Mouse (Mus musculus): ENCODE measurements at regions not wholly inside any gene's neighbourhood (a gene's known extent, or its start where the extent isn't known, plus 50 kb on each side); places are given as distances from the start of the nearest gene placed in this dataset.

DNA sequence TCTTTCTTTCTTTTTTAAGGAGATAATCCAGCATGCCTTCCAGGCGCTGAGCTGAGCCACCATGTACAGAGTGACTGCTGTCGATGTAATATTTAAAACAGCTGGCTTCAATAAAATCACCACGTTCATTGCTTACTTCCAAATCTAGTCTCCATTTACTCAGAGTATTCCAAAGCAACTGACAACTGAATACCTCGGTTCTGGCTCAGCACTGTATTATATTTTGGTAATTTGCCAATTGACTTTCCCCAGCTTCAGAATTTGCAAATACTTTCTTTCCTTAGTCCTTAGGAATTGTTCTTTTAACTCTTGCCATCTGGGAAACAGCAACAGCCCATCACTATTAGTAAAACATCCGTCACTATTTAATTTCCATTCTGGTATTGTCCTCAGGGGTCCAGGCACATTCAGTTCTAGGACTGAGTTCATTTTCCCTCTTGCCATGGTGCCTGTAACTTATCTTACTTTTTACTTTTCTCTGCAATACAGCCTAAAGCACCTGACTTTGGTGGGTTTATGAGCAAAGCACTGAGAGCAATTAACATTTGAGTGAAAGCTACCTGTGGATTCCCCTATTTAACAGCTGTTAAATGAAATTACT lies 871.8 kb downstream of the Tbl1xr1 start:
- Histone ChIP-seq H3K9me3 (replicated peaks; ENCODE audit: low read length) (no peaks in the 10 kb centered on the region), H3K27me3 (ENCODE audit: insufficient read depth, low read length) (no peaks in the 10 kb centered on the region), H3K4me2 (ENCODE audit: low read length) (no peak overlapping the region), H3K36me3 (ENCODE audit: insufficient read depth, low read length) (no peaks in the 10 kb centered on the region), H3K4me1 (replicated peaks; ENCODE audit: insufficient read depth, low read length) (no peaks in the 10 kb centered on the region), H3K4me3 (replicated peaks; ENCODE audit: low read depth, low read length) (no peak overlapping the region), H3K27ac (no peak overlapping the region), H3K9ac (ENCODE audit: low read depth, low read length) (no peak overlapping the region)
- ATAC-seq (replicated peaks; ENCODE audit: low FRiP score, low read depth) (no peak), DNase-seq (ENCODE audit: low spot score) (peak; percentile 15)
- WGBS, result 53% methylated on average over 5 of the region's 5 CpGs
- TF ChIP-seq CTCF (IDR thresholded peaks at IDR 0.05; ENCODE audit: low read depth), result no peak

DNA sequence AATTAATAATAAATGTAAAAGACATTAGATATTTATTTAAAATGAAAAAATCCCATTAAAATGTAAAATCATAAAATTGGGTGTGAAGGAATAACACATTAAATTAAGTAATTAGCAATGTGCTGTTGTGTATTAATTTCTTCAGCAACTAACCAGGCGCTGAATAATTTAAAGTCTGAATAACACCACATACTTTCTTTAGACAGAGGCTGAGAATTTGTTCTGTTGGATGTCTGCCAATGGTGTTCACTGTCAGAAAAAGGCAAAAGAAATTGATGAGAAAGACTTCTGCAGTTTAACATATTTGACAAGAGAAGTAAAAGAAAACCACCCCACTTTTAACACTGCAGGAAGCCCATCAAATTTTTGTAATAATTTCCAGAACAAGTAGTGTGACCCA lies 881.0 kb downstream of the Tbl1xr1 start:
- H3K27ac ChIP-seq, result no peak overlapping the region
- H3K9me3 ChIP-seq (replicated peaks; ENCODE audit: low read length), result no peaks in the 10 kb centered on the region
- DNase-seq (ENCODE audit: low spot score), result peak; percentile 41
- ATAC-seq (replicated peaks; ENCODE audit: low FRiP score, low read depth), result no peak
- no peaks in the 10 kb centered on the region for H3K36me3 ChIP-seq (ENCODE audit: insufficient read depth, low read length)
- H3K4me2 ChIP-seq (ENCODE audit: low read length), result no peak overlapping the region
- H3K27me3 ChIP-seq (ENCODE audit: insufficient read depth, low read length), result no peaks in the 10 kb centered on the region
- H3K4me3 ChIP-seq (replicated peaks; ENCODE audit: low read depth, low read length), result no peak overlapping the region
- H3K9ac ChIP-seq (ENCODE audit: low read depth, low read length), result no peak overlapping the region
- no peak for TF ChIP-seq CTCF (IDR thresholded peaks at IDR 0.05; ENCODE audit: low read depth)
- WGBS, result 67% methylated on average over 1 of the region's 1 CpGs
- no peaks in the 10 kb centered on the region for H3K4me1 ChIP-seq (replicated peaks; ENCODE audit: insufficient read depth, low read length)

DNA sequence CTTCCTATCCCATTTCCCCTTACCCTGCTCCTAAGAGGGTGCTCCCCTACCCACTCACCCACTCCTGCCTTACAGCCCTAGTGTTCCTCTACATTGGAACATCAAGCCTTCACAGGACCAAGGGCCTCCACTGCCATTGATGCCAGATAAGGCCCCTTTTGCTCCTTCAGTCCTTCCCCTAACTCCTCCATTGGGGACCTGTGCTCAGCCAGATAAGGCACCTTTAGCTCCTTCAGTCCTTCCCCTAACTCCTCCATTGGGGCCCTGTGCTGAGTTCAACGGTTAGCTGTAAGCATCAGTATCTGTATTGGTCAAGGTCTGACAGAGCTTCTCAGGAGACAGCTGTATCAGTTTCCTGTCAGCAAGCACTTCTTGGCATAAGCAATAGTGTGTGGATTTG lies 896.2 kb downstream of the Tbl1xr1 start:
- TF ChIP-seq CTCF (IDR thresholded peaks at IDR 0.05; ENCODE audit: low read depth), result no peak
- no peak for DNase-seq (ENCODE audit: low spot score)
- no peak for ATAC-seq (replicated peaks; ENCODE audit: low FRiP score, low read depth)
- WGBS, result 88% methylated on average over 1 of the region's 1 CpGs
- Histone ChIP-seq H3K27ac (no peak overlapping the region), H3K27me3 (ENCODE audit: insufficient read depth, low read length) (no peaks in the 10 kb centered on the region), H3K9ac (ENCODE audit: low read depth, low read length) (no peak overlapping the region), H3K4me1 (replicated peaks; ENCODE audit: insufficient read depth, low read length) (no peaks in the 10 kb centered on the region), H3K4me3 (replicated peaks; ENCODE audit: low read depth, low read length) (no peak overlapping the region), H3K4me2 (ENCODE audit: low read length) (no peak overlapping the region), H3K9me3 (replicated peaks; ENCODE audit: low read length) (no peaks in the 10 kb centered on the region), H3K36me3 (ENCODE audit: insufficient read depth, low read length) (no peaks in the 10 kb centered on the region)

DNA sequence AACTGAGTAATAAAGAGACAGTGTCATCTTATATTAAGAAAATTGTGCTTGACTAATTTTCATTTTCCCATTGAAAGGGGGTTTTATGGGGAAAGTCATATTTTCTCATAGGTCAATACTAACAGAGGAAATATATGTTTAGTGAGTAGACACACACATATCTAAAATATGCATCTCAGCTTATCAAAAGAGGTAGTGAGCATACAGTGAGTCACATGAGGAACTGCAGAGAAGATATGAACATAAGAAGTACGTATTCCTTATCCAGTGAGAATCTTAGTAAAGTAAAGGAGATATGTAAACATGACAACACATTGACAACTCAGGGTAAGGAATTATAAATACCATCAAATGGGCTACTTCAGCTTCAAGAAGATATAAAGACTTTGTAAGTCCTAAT lies 900.3 kb downstream of the Tbl1xr1 start:
- WGBS, result 79% methylated on average over 1 of the region's 1 CpGs

DNA sequence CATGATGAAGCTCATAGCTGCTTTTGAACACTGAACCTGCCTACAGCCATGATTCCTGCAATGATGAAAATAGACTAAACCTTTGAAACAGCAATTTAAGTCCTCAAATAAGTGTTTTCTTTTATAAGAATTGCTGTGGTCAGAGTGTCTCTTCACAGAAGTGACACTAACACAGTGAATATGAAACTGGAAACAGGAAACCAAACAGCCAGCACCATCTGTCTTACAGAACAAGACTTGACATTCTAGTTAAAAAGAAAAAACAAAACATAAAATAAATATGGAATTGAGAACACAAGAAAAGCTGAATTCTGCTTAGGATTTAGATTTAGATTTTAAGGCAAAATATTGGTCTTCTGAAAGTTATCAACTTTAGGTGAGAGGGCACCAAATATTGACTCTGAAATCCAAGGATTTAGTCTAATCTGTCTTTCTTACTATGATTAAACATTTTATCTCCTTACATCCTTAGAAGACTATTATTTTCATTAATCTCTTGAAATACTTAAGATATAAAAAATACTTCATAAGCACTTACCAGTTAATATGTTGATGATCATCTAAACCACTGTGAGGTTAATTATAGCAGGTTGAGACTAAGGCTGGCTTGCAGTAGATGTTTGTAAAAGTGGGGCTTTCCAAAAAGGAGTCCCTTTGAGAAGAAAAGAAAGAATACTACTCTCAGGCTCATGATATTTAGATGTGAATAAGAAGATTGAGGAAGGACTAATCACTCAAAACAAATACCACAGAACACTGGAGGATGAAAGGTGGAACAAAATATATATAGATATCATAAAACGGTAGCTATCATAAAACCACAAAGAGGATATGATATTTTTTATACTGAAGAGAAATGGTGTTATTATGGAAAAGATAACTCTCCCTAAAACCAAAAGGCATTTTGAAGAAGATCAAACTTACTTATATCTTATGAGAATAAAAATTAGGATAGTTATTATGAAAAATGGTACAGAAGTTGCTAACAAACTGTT lies 903.7 kb downstream of the Tbl1xr1 start:
- DNase-seq (ENCODE audit: low spot score) (no peak), ATAC-seq (replicated peaks; ENCODE audit: low FRiP score, low read depth) (no peak)
- Histone ChIP-seq H3K4me1 (replicated peaks; ENCODE audit: insufficient read depth, low read length) (no peaks in the 10 kb centered on the region), H3K27ac (no peak overlapping the region), H3K4me2 (ENCODE audit: low read length) (no peak overlapping the region), H3K9ac (ENCODE audit: low read depth, low read length) (no peak overlapping the region), H3K27me3 (ENCODE audit: insufficient read depth, low read length) (no peaks in the 10 kb centered on the region), H3K36me3 (ENCODE audit: insufficient read depth, low read length) (no peaks in the 10 kb centered on the region), H3K4me3 (replicated peaks; ENCODE audit: low read depth, low read length) (no peak overlapping the region), H3K9me3 (replicated peaks; ENCODE audit: low read length) (no peaks in the 10 kb centered on the region)
- 77% methylated on average over 1 of the region's 1 CpGs for WGBS
- TF ChIP-seq CTCF (IDR thresholded peaks at IDR 0.05; ENCODE audit: low read depth), result no peak

More for the DNA sequence above, 900.3 kb downstream of the Tbl1xr1 start:
- no peaks in the 10 kb centered on the region for H3K9me3 ChIP-seq (replicated peaks; ENCODE audit: low read length)
- no peak overlapping the region for H3K27ac ChIP-seq
- H3K4me2 ChIP-seq (ENCODE audit: low read length), result no peak overlapping the region
- H3K27me3 ChIP-seq (ENCODE audit: insufficient read depth, low read length), result no peaks in the 10 kb centered on the region
- no peaks in the 10 kb centered on the region for H3K36me3 ChIP-seq (ENCODE audit: insufficient read depth, low read length)
- no peaks in the 10 kb centered on the region for H3K4me1 ChIP-seq (replicated peaks; ENCODE audit: insufficient read depth, low read length)
- no peak overlapping the region for H3K4me3 ChIP-seq (replicated peaks; ENCODE audit: low read depth, low read length)
- DNase-seq (ENCODE audit: low spot score) (no peak), ATAC-seq (replicated peaks; ENCODE audit: low FRiP score, low read depth) (no peak)
- TF ChIP-seq CTCF (IDR thresholded peaks at IDR 0.05; ENCODE audit: low read depth), result no peak
- no peak overlapping the region for H3K9ac ChIP-seq (ENCODE audit: low read depth, low read length)

DNA sequence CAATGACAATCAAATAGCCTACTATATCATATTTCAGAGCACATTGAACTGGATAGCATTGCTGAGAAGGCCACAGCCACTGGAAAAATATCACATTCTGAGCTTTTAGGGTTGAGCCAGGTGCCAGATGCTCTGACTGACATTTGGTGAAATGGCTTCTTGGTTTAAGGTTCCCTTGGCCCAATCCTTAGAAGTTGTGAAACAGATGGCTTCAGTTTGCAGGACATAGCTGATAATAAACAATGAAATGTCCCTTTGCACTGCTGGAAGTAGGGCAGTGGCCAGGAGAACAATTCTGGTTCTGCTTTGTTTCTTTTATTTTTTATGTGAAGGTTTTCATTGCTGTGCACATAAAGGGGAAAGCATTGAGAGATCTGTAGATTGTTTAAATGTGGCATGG lies 906.0 kb downstream of the Tbl1xr1 start:
- no peaks in the 10 kb centered on the region for H3K27me3 ChIP-seq (ENCODE audit: insufficient read depth, low read length)
- no peak overlapping the region for H3K4me2 ChIP-seq (ENCODE audit: low read length)
- no peaks in the 10 kb centered on the region for H3K36me3 ChIP-seq (ENCODE audit: insufficient read depth, low read length)
- no peak for ATAC-seq (replicated peaks; ENCODE audit: low FRiP score, low read depth)
- no peak overlapping the region for H3K27ac ChIP-seq
- no peak for TF ChIP-seq CTCF (IDR thresholded peaks at IDR 0.05; ENCODE audit: low read depth)
- H3K9me3 ChIP-seq (replicated peaks; ENCODE audit: low read length), result no peaks in the 10 kb centered on the region
- H3K4me3 ChIP-seq (replicated peaks; ENCODE audit: low read depth, low read length), result no peak overlapping the region
- no peak overlapping the region for H3K9ac ChIP-seq (ENCODE audit: low read depth, low read length)
- H3K4me1 ChIP-seq (replicated peaks; ENCODE audit: insufficient read depth, low read length), result no peaks in the 10 kb centered on the region
- DNase-seq (ENCODE audit: low spot score), result no peak
